Mouse (Mus musculus) bone marrow, adult 2 months (tissue): ENCODE results near the gene Ric8b. TPM values are rescaled to one million over a fixed set of nuclear protein-coding genes. Genes with fewer than 3 reads are reported as not detected.

ENCODE experiments used
- H3K27ac ChIP-seq: fragments of 200-500 bp; 2 replicates; pipeline ENCODE4 v1.5.1; 2012; ENCODE audit warnings: low read depth, mild to moderate bottlenecking, control low read depth, inconsistent platforms, low read length; ENCODE audit not compliant: control insufficient read depth, poor library complexity, insufficient read depth
- H3K4me1 ChIP-seq: fragments of 200-500 bp; 2 replicates; pipeline ENCODE4 v1.6.1; 2011; ENCODE audit warnings: low read length; ENCODE audit not compliant: control insufficient read depth, insufficient read depth
- H3K4me3 ChIP-seq: fragments of 200-500 bp; replicated peaks from 2 replicates; pipeline ENCODE3; 2011; ENCODE audit warnings: mild to moderate bottlenecking, low read depth, low read length, control low read depth; ENCODE audit not compliant: control insufficient read depth
- CTCF ChIP-seq: fragments of 200-500 bp; IDR thresholded peaks from 2 replicates; pipeline ENCODE4 v1.5.1; 2011; ENCODE audit warnings: low read length, control low read depth; ENCODE audit not compliant: control insufficient read depth, insufficient read depth
- POLR2A ChIP-seq: fragments of 200-500 bp; IDR thresholded peaks from 2 replicates; pipeline ENCODE4 v1.6.1; 2011; ENCODE audit warnings: low read depth, mild to moderate bottlenecking, control low read depth, low read length, borderline replicate concordance; ENCODE audit not compliant: control insufficient read depth
- WGBS: fragments of 180-500 bp; shearing (Covaris S2); methylation state at CpG from one replicate; pipeline ENCODE4 v1.1.7; 2018; 5-methylcytosine and 5-hydroxymethylcytosine counted together
- polyA plus RNA-seq: library from polyadenylated mRNA; stranded (reverse); fragments of >200 nt; gene quantifications from 2 replicates; pipeline ENCODE4 v1.2.4, GENCODE M21; 2011; ENCODE audit warnings: low replicate concordance; ENCODE audit not compliant: missing spikeins, insufficient read depth, insufficient read length

Ric8b gene
- polyA plus RNA-seq, 1 experiment, result 9.4 TPM

DNA sequence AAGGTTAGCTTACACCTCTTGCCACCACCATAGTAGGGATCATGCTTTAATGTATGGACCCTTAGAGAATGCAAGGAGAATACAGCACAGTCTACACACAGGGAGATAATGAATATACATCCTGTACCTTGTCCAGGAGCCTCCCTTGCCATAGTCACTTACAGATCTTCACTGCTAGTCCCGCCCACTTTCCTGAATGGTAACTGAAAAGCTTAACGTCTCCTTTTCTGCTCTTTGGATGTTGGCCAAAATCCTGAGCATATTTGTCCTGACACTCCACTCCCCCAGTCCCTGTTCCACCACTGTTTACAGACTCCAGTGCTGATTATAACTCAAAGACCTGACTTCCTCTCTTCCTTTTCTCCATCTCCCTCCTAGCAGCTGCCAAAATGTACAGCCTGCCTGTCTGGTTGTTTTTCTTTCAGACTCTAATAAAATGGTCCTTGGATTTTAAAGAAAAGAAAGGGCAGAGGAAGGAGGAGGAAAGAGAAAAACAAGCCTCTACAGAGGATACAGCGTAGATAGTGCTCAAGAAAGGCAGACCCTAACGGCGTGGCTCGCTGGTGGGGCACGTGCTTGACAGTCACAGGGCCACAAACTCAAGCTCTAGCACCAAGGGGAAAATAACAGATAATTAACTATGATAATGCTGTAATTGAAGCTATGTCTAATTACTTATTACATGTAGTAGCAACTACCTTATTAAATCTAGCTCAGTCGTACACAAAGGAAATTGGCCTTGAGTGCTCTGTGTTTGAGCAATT lies 59.4 kb downstream of the Ric8b start:
- TF ChIP-seq POLR2A, result no peak
- TF ChIP-seq CTCF, result no peak
- Histone ChIP-seq H3K4me3 (no peak overlapping the region), H3K4me1 (no peaks in the 10 kb centered on the region; the same call in 1 of the 2 replicates), H3K27ac (no peak overlapping the region)
- WGBS, result 82% methylated on average over 8 of the region's 8 CpGs

- H3K4me1 ChIP-seq, result no peaks in the 10 kb centered on the region; the same call in 1 of the 2 replicates
- H3K27ac ChIP-seq, result no peak overlapping the region
- no peak overlapping the region for H3K4me3 ChIP-seq
- 89% methylated on average over 5 of the region's 5 CpGs for WGBS
- no peak for TF ChIP-seq POLR2A
Measured at GRCm38 (mm10) chr10:84980291-84980690, 62.9 kb downstream of the Ric8b start.

GRCm38 (mm10) chr10:84981441-84981840 lies 64.0 kb downstream of the Ric8b start:
- Histone ChIP-seq H3K4me3 (no peak overlapping the region), H3K27ac (no peak overlapping the region), H3K4me1 (no peaks in the 10 kb centered on the region; the same call in 1 of the 2 replicates)
- no peak for TF ChIP-seq POLR2A
- TF ChIP-seq CTCF, result no peak
- 90% methylated on average over 2 of the region's 2 CpGs for WGBS

DNA sequence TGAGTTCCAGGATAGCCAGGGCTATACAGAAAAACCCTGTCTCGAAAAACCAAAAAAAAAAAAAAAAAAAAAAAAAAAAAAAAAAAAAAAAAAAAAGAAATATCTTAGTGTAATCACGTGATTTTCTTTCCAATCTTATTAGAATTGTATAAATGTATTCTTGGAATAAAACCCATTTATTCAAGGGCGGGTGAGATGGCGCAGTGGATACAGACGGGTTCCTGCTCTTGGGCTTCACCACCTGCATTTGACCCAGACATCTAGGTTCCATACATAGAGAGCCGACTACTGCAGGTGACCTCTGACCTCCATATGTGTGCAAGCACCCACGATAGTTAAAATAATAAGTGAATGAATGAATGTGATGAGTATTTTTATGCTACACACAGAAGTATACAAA lies 65.3 kb downstream of the Ric8b start:
- Histone ChIP-seq H3K4me1 (no peaks in the 10 kb centered on the region; the same call in 1 of the 2 replicates), H3K27ac (no peak overlapping the region), H3K4me3 (no peak overlapping the region)
- 80% methylated on average over 7 of the region's 7 CpGs for WGBS
- TF ChIP-seq POLR2A, result no peak
- TF ChIP-seq CTCF, result no peak

DNA sequence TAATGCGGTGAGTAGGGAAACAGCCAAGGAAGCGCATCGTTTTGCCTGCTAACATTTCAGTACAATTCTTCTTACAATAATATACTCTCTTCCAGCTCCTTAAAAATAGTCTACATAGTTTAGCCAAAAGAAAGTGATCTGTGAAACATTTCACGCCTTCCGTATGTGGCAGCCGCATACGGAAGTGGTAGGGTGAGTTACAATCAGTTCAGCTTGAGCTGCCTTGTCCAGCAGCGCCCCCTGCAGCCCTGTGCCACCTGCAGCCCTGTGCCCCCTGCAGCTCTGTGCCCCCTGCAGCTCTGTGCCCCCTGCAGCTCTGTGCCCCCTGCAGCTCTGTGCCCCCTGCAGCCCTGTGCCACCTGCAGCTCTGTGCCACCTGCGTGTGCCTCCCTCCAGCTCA lies 68.5 kb downstream of the Ric8b start:
- TF ChIP-seq CTCF, result peak; percentile 64
- no peak for TF ChIP-seq POLR2A
- 91% methylated on average over 9 of the region's 9 CpGs for WGBS
- no peak overlapping the region for H3K27ac ChIP-seq
- no peaks in the 10 kb centered on the region for H3K4me1 ChIP-seq
- H3K4me3 ChIP-seq, result no peak overlapping the region

GRCm38 (mm10) chr10:84987666-84988065 lies 70.2 kb downstream of the Ric8b start:
- TF ChIP-seq POLR2A (no peak), CTCF (no peak)
- Histone ChIP-seq H3K27ac (no peak overlapping the region), H3K4me1 (no peaks in the 10 kb centered on the region), H3K4me3 (no peak overlapping the region)
- 84% methylated on average over 4 of the region's 4 CpGs for WGBS

GRCm38 (mm10) chr10:84988650-84989049 lies 71.2 kb downstream of the Ric8b start:
- Histone ChIP-seq H3K4me1 (no peaks in the 10 kb centered on the region), H3K4me3 (no peak overlapping the region), H3K27ac (no peak overlapping the region)
- no peak for TF ChIP-seq POLR2A
- TF ChIP-seq CTCF, result no peak
- 77% methylated on average over 4 of the region's 4 CpGs for WGBS

- H3K4me1 ChIP-seq, result no peaks in the 10 kb centered on the region; the same call in 1 of the 2 replicates
- no peak for TF ChIP-seq CTCF
- H3K4me3 ChIP-seq, result no peak overlapping the region
- WGBS, result 85% methylated on average over 4 of the region's 4 CpGs
- H3K27ac ChIP-seq, result no peak overlapping the region
Measured at GRCm38 (mm10) chr10:84994346-84994745, 76.9 kb downstream of the Ric8b start.

- WGBS, result 89% methylated on average over 3 of the region's 3 CpGs
- Histone ChIP-seq H3K4me3 (no peak overlapping the region), H3K4me1 (no peaks in the 10 kb centered on the region; the same call in 1 of the 2 replicates), H3K27ac (no peak overlapping the region)
- TF ChIP-seq POLR2A (no peak), CTCF (no peak)
Measured at GRCm38 (mm10) chr10:84994971-84995370, 77.6 kb downstream of the Ric8b start.
